Mouse (Mus musculus) midbrain, embryonic 16.5 days (tissue): ENCODE measurements at regions not wholly inside any gene's neighbourhood (a gene's known extent, or its start where the extent isn't known, plus 50 kb on each side); places are given as distances from the start of the nearest gene placed in this dataset.

Source experiments
- ATAC-seq: fragments of 200-750 bp; cut with Nextera tagmentation; 2 replicates; pipeline ENCODE4 v1.8.0; 2017; ENCODE audit warnings: moderate TSS enrichment
- H3K27ac ChIP-seq: fragments of 300-500 bp; sonication (generic); 2 replicates; pipeline ENCODE4 v1.5.1; 2014; ENCODE audit warnings: mild to moderate bottlenecking, low read length, mixed read lengths
- H3K27me3 ChIP-seq: fragments of 300-500 bp; sonication (generic); 2 replicates; pipeline ENCODE4 v1.6.1; 2014; ENCODE audit warnings: low read depth, low read length, mixed read lengths; ENCODE audit not compliant: control insufficient read depth, insufficient read depth
- H3K36me3 ChIP-seq: fragments of 300-500 bp; sonication (generic); 2 replicates; pipeline ENCODE4 v1.6.1; 2014; ENCODE audit warnings: mild to moderate bottlenecking, low read length, moderate library complexity, mixed read lengths; ENCODE audit not compliant: control insufficient read depth, insufficient read depth
- H3K4me1 ChIP-seq: fragments of 300-500 bp; sonication (generic); 2 replicates; pipeline ENCODE4 v1.6.1; 2014; ENCODE audit warnings: mild to moderate bottlenecking, low read length, mixed read lengths; ENCODE audit not compliant: control insufficient read depth, insufficient read depth
- H3K4me2 ChIP-seq: fragments of 300-500 bp; sonication (generic); 2 replicates; pipeline ENCODE4 v1.6.1; 2014; ENCODE audit warnings: mild to moderate bottlenecking, low read length, mixed read lengths
- H3K4me3 ChIP-seq: fragments of 300-500 bp; sonication (generic); 2 replicates; pipeline ENCODE4 v1.5.1; 2014; ENCODE audit warnings: low read depth, mild to moderate bottlenecking, low read length, moderate library complexity, mixed read lengths
- H3K9ac ChIP-seq: fragments of 300-500 bp; sonication (generic); 2 replicates; pipeline ENCODE4 v1.6.1; 2014; ENCODE audit warnings: low read depth, low read length, mixed read lengths
- H3K9me3 ChIP-seq: fragments of 300-500 bp; sonication (generic); replicated peaks from 2 replicates; pipeline ENCODE4 v1.6.1; 2014; ENCODE audit warnings: mild to moderate bottlenecking, low read length, mixed read lengths; ENCODE audit not compliant: control insufficient read depth, poor library complexity, severe bottlenecking
- WGBS: fragments of 180-500 bp; shearing (Covaris S2); extraction: QIAGEN DNeasy Blood & Tissue Kit; methylation state at CpG from one replicate; pipeline ENCODE4 v1.1.7; 2014; 5-methylcytosine and 5-hydroxymethylcytosine counted together

DNA sequence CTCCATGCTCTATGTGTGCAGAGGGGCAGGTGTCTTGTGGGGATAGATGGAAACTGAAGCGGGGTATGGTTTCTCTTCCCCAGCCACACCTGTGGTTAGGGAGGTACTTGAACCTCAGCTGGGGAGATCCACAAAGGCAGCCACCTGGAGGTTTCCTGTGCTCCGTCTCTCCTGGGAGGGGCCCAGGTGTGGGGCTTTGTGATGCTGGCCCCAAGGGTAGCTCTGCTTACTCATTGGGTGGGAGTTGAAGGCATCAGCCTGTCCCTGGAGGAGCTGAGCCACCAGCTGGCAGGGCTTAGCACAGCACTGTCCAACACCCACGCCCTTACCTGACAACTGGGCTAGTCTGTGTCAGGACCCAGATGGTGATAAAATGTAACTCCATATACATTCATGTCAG, 81.4 kb downstream of the Lhx2 start:
- Histone ChIP-seq H3K4me2 (no peak overlapping the region), H3K9ac (no peak overlapping the region)
- WGBS: 61% methylated on average over 3 of the region's 3 CpGs

GRCm38 (mm10) chr2:38422406-38422805, 83.3 kb downstream of the Lhx2 start:
- Histone ChIP-seq H3K9ac (no peak overlapping the region), H3K4me3 (no peak overlapping the region), H3K9me3 (no peaks in the 10 kb centered on the region), H3K27ac (no peak overlapping the region), H3K36me3 (no peaks in the 10 kb centered on the region), H3K4me1 (peaks cover 12% of the 10 kb centered on the region), H3K27me3 (no peaks in the 10 kb centered on the region), H3K4me2 (no peak overlapping the region)
- over 99% methylated on average over 3 of the region's 3 CpGs for WGBS
- no peak for ATAC-seq

More for the DNA sequence above, 81.4 kb downstream of the Lhx2 start:
- Histone ChIP-seq H3K27me3 (no peaks in the 10 kb centered on the region), H3K36me3 (no peaks in the 10 kb centered on the region), H3K4me1 (peaks cover 12% of the 10 kb centered on the region), H3K9me3 (no peaks in the 10 kb centered on the region), H3K27ac (no peak overlapping the region), H3K4me3 (no peak overlapping the region)
- ATAC-seq: no peak

DNA sequence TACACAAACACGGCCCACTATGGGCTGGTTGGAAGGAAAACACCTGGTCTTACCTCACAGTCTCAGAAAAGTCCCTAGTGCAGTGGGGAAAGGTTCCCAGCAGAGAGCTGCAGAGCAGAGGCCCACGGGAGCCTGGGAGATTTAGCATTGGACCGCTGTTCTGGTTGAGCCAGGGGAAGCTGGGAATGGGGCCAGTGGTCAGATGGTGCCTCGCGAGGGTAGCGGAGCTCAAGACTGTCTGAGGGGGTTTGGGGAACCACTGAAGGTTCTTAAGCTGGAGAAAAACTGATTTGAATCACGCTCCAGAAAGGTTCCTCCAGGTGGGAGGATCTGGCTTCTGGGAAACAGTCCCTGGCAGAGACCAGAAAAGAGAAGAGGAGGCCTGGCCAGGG, 84.8 kb downstream of the Lhx2 start:
- Histone ChIP-seq H3K4me3 (no peak overlapping the region), H3K4me2 (peak overlapping the region; percentile 40), H3K9me3 (no peaks in the 10 kb centered on the region), H3K4me1 (peaks cover 12% of the 10 kb centered on the region), H3K27ac (peak overlapping the region; percentile 65; the same call in 1 of the 2 replicates), H3K27me3 (no peaks in the 10 kb centered on the region), H3K9ac (peak overlapping the region; percentile 46), H3K36me3 (no peaks in the 10 kb centered on the region)
- peak; percentile 50; the same call in 1 of the 2 replicates for ATAC-seq
- 14% methylated on average over 7 of the region's 7 CpGs for WGBS

DNA sequence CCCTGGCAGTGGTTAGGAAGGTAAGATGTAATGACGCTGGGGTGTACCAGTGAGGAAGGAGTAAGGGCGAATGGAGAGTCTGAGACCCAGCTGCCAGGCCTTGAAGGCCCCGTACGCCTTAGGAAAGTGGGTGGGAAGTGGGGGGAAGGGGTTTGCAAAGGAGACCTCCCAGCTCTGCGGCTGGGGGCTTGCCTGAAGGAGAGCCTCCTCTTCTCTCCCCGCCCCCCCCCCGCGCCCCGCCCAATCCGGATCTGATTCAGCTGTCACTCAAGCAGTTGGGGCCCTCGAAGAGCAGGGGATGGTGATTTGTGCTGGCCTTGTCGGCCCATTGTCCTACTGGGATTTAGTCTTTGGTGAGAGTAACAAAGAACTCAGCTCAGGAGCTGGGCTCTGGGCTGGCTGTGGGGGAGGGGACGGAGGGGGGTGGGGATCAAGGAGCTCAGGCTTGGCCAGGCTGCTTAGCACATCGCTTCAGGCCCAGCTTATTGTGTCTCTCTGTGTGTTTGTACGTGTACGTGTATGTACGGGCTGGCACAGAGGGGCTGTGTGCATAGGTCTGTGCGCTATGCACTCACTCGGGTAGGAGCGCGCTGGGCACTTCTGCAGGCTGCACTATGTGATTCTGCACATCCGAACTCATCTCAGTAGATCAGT, 85.3 kb downstream of the Lhx2 start:
- Histone ChIP-seq H3K4me2 (peak overlapping the region; percentile 40), H3K9ac (peak overlapping the region; percentile 46), H3K36me3 (no peaks in the 10 kb centered on the region), H3K4me3 (no peak overlapping the region), H3K27me3 (no peaks in the 10 kb centered on the region), H3K4me1 (peaks cover 12% of the 10 kb centered on the region), H3K27ac (peak overlapping the region; percentile 65; the same call in 1 of the 2 replicates), H3K9me3 (no peaks in the 10 kb centered on the region)
- WGBS: 2% methylated on average over 18 of the region's 22 CpGs
- peak; percentile 86 for ATAC-seq

- ATAC-seq: peak; percentile 22; the same call in 1 of the 2 replicates
- peak overlapping the region; percentile 65; the same call in 1 of the 2 replicates for H3K27ac ChIP-seq
- peaks cover 12% of the 10 kb centered on the region for H3K4me1 ChIP-seq
- H3K36me3 ChIP-seq: no peaks in the 10 kb centered on the region
- H3K4me2 ChIP-seq: peak overlapping the region; percentile 40; the same call in 1 of the 2 replicates
- H3K4me3 ChIP-seq: no peak overlapping the region
- no peaks in the 10 kb centered on the region for H3K27me3 ChIP-seq
- no peaks in the 10 kb centered on the region for H3K9me3 ChIP-seq
- peak overlapping the region; percentile 46; the same call in 1 of the 2 replicates for H3K9ac ChIP-seq
- 16% methylated on average over 9 of the region's 9 CpGs for WGBS
Measured at GRCm38 (mm10) chr2:38424976-38425375, 85.9 kb downstream of the Lhx2 start.

DNA sequence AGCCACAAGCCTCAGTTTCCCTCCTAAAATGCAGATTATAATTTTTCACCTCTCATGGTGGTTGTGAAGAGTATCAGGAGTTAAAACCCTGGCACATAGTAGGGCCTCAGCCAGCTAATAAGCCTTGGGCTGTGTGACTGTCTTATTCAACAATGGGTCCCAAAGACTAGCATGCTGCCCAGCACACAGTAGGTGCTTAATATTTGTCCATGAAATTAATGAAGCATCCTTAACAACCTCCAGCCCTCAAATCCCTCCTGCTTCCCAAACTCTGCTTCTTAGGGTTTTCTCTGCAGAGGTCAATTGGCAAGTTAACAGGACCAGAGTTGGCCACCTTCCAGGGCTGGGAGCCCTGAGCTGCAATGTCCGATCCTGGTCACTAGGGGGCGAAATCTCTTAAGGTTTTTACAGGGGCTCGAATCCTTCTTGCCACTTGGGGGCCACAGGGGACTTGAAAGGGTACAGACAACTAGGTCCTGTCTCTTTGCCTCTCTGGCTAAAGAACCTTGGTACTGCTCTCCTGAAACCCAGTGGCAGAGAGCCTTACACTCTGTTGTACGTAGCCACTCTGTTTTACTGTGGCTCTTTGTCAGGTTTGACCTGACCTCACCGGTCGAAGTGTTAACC, 81.6 kb upstream of the Nek6 start:
- Histone ChIP-seq H3K9me3 (no peaks in the 10 kb centered on the region), H3K27ac (no peak overlapping the region), H3K4me3 (no peak overlapping the region), H3K4me2 (no peak overlapping the region), H3K9ac (no peak overlapping the region), H3K27me3 (no peaks in the 10 kb centered on the region), H3K4me1 (no peaks in the 10 kb centered on the region; the same call in 1 of the 2 replicates), H3K36me3 (no peaks in the 10 kb centered on the region)
- ATAC-seq: no peak
- WGBS: 33% methylated on average over 6 of the region's 6 CpGs

DNA sequence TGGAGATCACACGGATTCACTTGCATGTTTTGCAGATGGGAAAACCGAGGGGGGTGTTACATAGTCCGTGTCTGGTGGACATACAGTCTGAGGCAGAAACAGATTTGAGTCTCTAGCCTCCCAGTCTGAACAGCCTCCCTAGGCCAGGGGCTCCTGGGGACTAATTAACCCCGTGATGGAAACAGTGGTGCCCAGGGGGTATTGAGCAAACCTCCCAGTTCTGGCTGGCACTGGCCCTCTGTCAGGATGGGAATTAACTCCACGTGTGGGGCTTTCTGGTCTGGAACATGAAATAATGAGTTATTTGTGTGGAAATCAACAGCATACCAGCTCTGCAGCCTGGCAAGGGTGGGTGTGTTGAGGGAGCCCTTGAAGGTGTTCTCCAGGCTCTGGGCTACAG, 79.9 kb upstream of the Nek6 start:
- Histone ChIP-seq H3K4me3 (no peak overlapping the region), H3K4me2 (no peak overlapping the region), H3K9ac (no peak overlapping the region), H3K4me1 (no peaks in the 10 kb centered on the region), H3K27me3 (no peaks in the 10 kb centered on the region), H3K27ac (no peak overlapping the region), H3K9me3 (no peaks in the 10 kb centered on the region), H3K36me3 (no peaks in the 10 kb centered on the region)
- no peak for ATAC-seq
- 56% methylated on average over 5 of the region's 5 CpGs for WGBS

GRCm38 (mm10) chr2:38433736-38434135, 77.7 kb upstream of the Nek6 start:
- no peak for ATAC-seq
- Histone ChIP-seq H3K9me3 (no peaks in the 10 kb centered on the region), H3K4me1 (no peaks in the 10 kb centered on the region), H3K27me3 (no peaks in the 10 kb centered on the region), H3K27ac (no peak overlapping the region), H3K36me3 (no peaks in the 10 kb centered on the region), H3K4me3 (no peak overlapping the region), H3K9ac (no peak overlapping the region), H3K4me2 (no peak overlapping the region)
- 19% methylated on average over 3 of the region's 3 CpGs for WGBS

DNA sequence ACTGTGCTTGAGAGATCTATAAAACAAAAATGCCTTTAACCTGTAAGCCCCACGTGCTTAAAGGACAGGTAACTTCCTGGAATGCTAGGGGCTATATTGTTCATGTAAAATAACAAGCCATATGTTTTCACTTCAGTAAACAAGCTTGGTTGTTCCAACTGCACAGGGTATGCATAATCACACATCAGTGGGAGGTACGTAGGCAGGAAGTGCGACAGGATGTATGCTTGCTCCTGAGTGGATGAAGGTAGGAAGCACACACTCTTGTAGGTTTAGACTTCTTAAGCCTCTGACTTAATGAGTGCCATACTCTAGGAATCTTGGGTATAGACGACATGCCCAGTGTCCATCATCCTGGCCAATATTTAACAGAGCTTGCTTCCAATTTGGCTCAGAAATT, 74.7 kb upstream of the Nek6 start:
- Histone ChIP-seq H3K4me1 (no peaks in the 10 kb centered on the region), H3K4me3 (no peak overlapping the region), H3K4me2 (no peak overlapping the region), H3K27me3 (no peaks in the 10 kb centered on the region), H3K9me3 (no peaks in the 10 kb centered on the region), H3K36me3 (no peaks in the 10 kb centered on the region), H3K9ac (no peak overlapping the region), H3K27ac (no peak overlapping the region)
- ATAC-seq: no peak
- WGBS: 81% methylated on average over 4 of the region's 4 CpGs
